Mouse (Mus musculus) stomach, postnatal 0 days (tissue): ENCODE measurements around the gene Noxo1.

ENCODE experiments used
- CTCF ChIP-seq: IDR thresholded peaks from 2 replicates; pipeline ENCODE4 v1.5.1; 2016; ENCODE audit warnings: antibody characterized with exemption, low read depth, mild to moderate bottlenecking, moderate library complexity
- EP300 ChIP-seq: optimal IDR thresholded peaks from 2 replicates; pipeline ENCODE3; 2016; ENCODE audit warnings: antibody characterized with exemption

DNA sequence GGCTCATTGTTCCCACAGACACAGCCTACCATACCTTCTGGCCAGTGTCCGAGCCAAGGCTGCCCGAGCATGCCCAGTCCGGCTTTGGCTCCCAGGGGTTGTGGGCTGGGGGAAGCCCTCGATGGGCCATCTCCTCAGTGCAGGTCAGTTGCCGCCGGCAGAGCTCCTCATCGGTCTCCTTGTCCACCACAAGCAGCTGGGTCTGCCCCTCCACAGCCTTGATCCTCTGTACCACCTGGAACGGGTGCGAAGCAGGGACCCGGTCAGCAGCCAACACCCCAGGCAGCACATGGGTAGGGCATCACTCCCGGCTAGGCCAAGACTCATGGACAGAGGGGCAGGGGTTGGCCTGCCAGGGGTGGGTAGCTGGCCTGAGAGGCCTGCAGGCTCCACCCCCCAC, 48.5 kb upstream of the Noxo1 start:
- TF ChIP-seq CTCF (no peak), EP300 (no peak)
